In genomic region chr1:131096803-131097699, GRCm38 (mm10) we compare ENCODE assay signal across 8 mouse cellular contexts. TPM values are rescaled to one million over a fixed set of nuclear protein-coding genes. Genes with fewer than 3 reads are reported as not detected.
DNase-seq lines count a peak whose midpoint lies in the region; ATAC-seq and TF ChIP-seq lines count a peak whose summit lies in the region.

No protein-coding gene starts in this region.

- peak; percentile 44 to 47 for DNase-seq in left cerebral cortex, adult 2 months (ENCODE audit: extremely low spot score in 1 of 2, low spot score in 2 of 2)
- DNase-seq in left cerebral cortex, adult 11 months (ENCODE audit: low spot score) = no peak
- DNase-seq in cerebellum, adult 9-10 months = peak; percentile 51
- peak; percentile 86 for DNase-seq in gastrocnemius, adult 2 months

- no peaks in the 10 kb centered on the region for H3K9me3 ChIP-seq in hindbrain, embryonic 15.5 days
- H3K9me3 ChIP-seq in limb, embryonic 15.5 days = no peaks in the 10 kb centered on the region
- H3K9me3 ChIP-seq in midbrain, embryonic 15.5 days = no peaks in the 10 kb centered on the region
- no peaks in the 10 kb centered on the region for H3K9me3 ChIP-seq in stomach, embryonic 15.5 days

- peak overlapping the region; percentile 83 for H3K9ac ChIP-seq in hindbrain, embryonic 15.5 days
- peak overlapping the region; percentile 91 for H3K9ac ChIP-seq in limb, embryonic 15.5 days
- peak overlapping the region; percentile 86 for H3K9ac ChIP-seq in midbrain, embryonic 15.5 days
- peak overlapping the region; percentile 86 for H3K9ac ChIP-seq in stomach, embryonic 15.5 days

- peak; percentile 35 for ATAC-seq in hindbrain, embryonic 15.5 days (ENCODE audit: low FRiP score, low read depth)
- peak; percentile 60 for ATAC-seq in limb, embryonic 15.5 days (ENCODE audit: insufficient number of reproducible peaks, low FRiP score, low TSS enrichment, low read depth)
- ATAC-seq in midbrain, embryonic 15.5 days (replicated peaks) = peak; percentile 72
- peak; percentile 27 for ATAC-seq in stomach, embryonic 15.5 days (ENCODE audit: insufficient read depth, low FRiP score, low read depth)

- H3K4me1 ChIP-seq in hindbrain, embryonic 15.5 days (replicated peaks) = peaks cover 43% of the 10 kb centered on the region
- H3K4me1 ChIP-seq in limb, embryonic 15.5 days = peaks cover 37% of the 10 kb centered on the region
- peaks cover 38% of the 10 kb centered on the region for H3K4me1 ChIP-seq in midbrain, embryonic 15.5 days
- peaks cover 33% of the 10 kb centered on the region for H3K4me1 ChIP-seq in stomach, embryonic 15.5 days

- TF ChIP-seq CTCF in left cerebral cortex, adult 2 months (IDR thresholded peaks at IDR 0.05) = no peak
- TF ChIP-seq CTCF in gastrocnemius, adult 2 months (IDR thresholded peaks at IDR 0.05) = no peak

- H3K36me3 ChIP-seq in hindbrain, embryonic 15.5 days = no peaks in the 10 kb centered on the region
- H3K36me3 ChIP-seq in limb, embryonic 15.5 days = no peaks in the 10 kb centered on the region
- no peaks in the 10 kb centered on the region for H3K36me3 ChIP-seq in midbrain, embryonic 15.5 days (replicated peaks)
- no peaks in the 10 kb centered on the region for H3K36me3 ChIP-seq in stomach, embryonic 15.5 days

- no peaks in the 10 kb centered on the region for H3K27me3 ChIP-seq in hindbrain, embryonic 15.5 days
- H3K27me3 ChIP-seq in limb, embryonic 15.5 days = no peaks in the 10 kb centered on the region
- H3K27me3 ChIP-seq in midbrain, embryonic 15.5 days (replicated peaks) = no peaks in the 10 kb centered on the region
- H3K27me3 ChIP-seq in stomach, embryonic 15.5 days (replicated peaks) = no peaks in the 10 kb centered on the region

- intact Hi-C loops in left cerebral cortex, adult 2 months (cut with DNase I) = loop anchor here (2.0 kb wide), 2 partner anchors 18 to 36 kb away; no protein-coding TSS in a partner anchor
- intact Hi-C loops in gastrocnemius, adult 2 months (cut with DNase I) = loop anchor here (5.0 kb wide), 1 partner anchor 35 kb away; no protein-coding TSS in a partner anchor

- H3K27ac ChIP-seq in left cerebral cortex, adult 2 months = peak overlapping the region; percentile 83
- peak overlapping the region; percentile 93 for H3K27ac ChIP-seq in gastrocnemius, adult 2 months
- H3K27ac ChIP-seq in hindbrain, embryonic 15.5 days (replicated peaks) = peak overlapping the region; percentile 83
- H3K27ac ChIP-seq in limb, embryonic 15.5 days = peak overlapping the region; percentile 92
- H3K27ac ChIP-seq in midbrain, embryonic 15.5 days = peak overlapping the region; percentile 82
- peak overlapping the region; percentile 94 for H3K27ac ChIP-seq in stomach, embryonic 15.5 days

- H3K4me2 ChIP-seq in hindbrain, embryonic 15.5 days = peak overlapping the region; percentile 73
- H3K4me2 ChIP-seq in limb, embryonic 15.5 days = peak overlapping the region; percentile 69
- H3K4me2 ChIP-seq in midbrain, embryonic 15.5 days = peak overlapping the region; percentile 65
- peak overlapping the region; percentile 67 for H3K4me2 ChIP-seq in stomach, embryonic 15.5 days

- under 1% methylated on average over 89 of the region's 98 CpGs for WGBS in hindbrain, embryonic 15.5 days
- under 1% methylated on average over 94 of the region's 98 CpGs for WGBS in limb, embryonic 15.5 days
- under 1% methylated on average over 82 of the region's 98 CpGs for WGBS in midbrain, embryonic 15.5 days
- under 1% methylated on average over 83 of the region's 98 CpGs for WGBS in stomach, embryonic 15.5 days

- H3K4me3 ChIP-seq in left cerebral cortex, adult 2 months = peak overlapping the region; percentile 82
- peak overlapping the region; percentile 99 for H3K4me3 ChIP-seq in gastrocnemius, adult 2 months
- peak overlapping the region; percentile 80 for H3K4me3 ChIP-seq in hindbrain, embryonic 15.5 days
- H3K4me3 ChIP-seq in limb, embryonic 15.5 days = peak overlapping the region; percentile 93
- peak overlapping the region; percentile 78 for H3K4me3 ChIP-seq in midbrain, embryonic 15.5 days
- peak overlapping the region; percentile 88 for H3K4me3 ChIP-seq in stomach, embryonic 15.5 days (replicated peaks)

RNA-seq across cellular contexts. Expression of gene Mapkapk2, which starts 0.6 kb away (rescaled TPM):
- 10 to 100 TPM; 31.0 to 32.8 TPM for total RNA-seq in left cerebral cortex, adult 2 months (2021)
- total RNA-seq in gastrocnemius, adult 2 months (2021) = 100 to 1,000 TPM; 203 to 251 TPM
- 20.0 and 22.1 TPM in 2 replicates for polyA plus RNA-seq in hindbrain, embryonic 15.5 days (2015; fragmentation: Nextera tagmentation; extraction: Ambion mirVana)
- 27.7 and 36.1 TPM in 2 replicates for polyA plus RNA-seq in limb, embryonic 15.5 days (2015; fragmentation: Nextera tagmentation; extraction: Ambion mirVana)
- 17.9 and 22.2 TPM in 2 replicates for polyA plus RNA-seq in midbrain, embryonic 15.5 days (2015; fragmentation: Nextera tagmentation; extraction: Ambion mirVana)
- polyA plus RNA-seq in stomach, embryonic 15.5 days (2015; fragmentation: Nextera tagmentation; extraction: Ambion mirVana) = 45.8 and 49.5 TPM in 2 replicates

RNA-seq across cellular contexts. Expression of gene Dyrk3, which starts 41.1 kb away (rescaled TPM):
- 10 to 100 TPM; 15.6 to 16.6 TPM for total RNA-seq in left cerebral cortex, adult 2 months (2021)
- not detected for total RNA-seq in gastrocnemius, adult 2 months (2021)
- 13.8 and 15.9 TPM in 2 replicates for polyA plus RNA-seq in hindbrain, embryonic 15.5 days (2015; fragmentation: Nextera tagmentation; extraction: Ambion mirVana)
- 2.2 and 3.1 TPM in 2 replicates for polyA plus RNA-seq in limb, embryonic 15.5 days (2015; fragmentation: Nextera tagmentation; extraction: Ambion mirVana)
- polyA plus RNA-seq in midbrain, embryonic 15.5 days (2015; fragmentation: Nextera tagmentation; extraction: Ambion mirVana) = 15.5 and 17.8 TPM in 2 replicates
- polyA plus RNA-seq in stomach, embryonic 15.5 days (2015; fragmentation: Nextera tagmentation; extraction: Ambion mirVana) = 4.7 and 5.4 TPM in 2 replicates

RNA-seq across cellular contexts. Expression of gene Eif2d, which starts 55.9 kb away (rescaled TPM):
- 10 to 100 TPM; 38.2 to 42.1 TPM for total RNA-seq in left cerebral cortex, adult 2 months (2021)
- 10 to 100 TPM; 26.2 to 29.2 TPM for total RNA-seq in gastrocnemius, adult 2 months (2021)
- 49.1 and 51.9 TPM in 2 replicates for polyA plus RNA-seq in hindbrain, embryonic 15.5 days (2015; fragmentation: Nextera tagmentation; extraction: Ambion mirVana)
- polyA plus RNA-seq in limb, embryonic 15.5 days (2015; fragmentation: Nextera tagmentation; extraction: Ambion mirVana) = 60.5 and 61.4 TPM in 2 replicates
- 50.7 and 53.6 TPM in 2 replicates for polyA plus RNA-seq in midbrain, embryonic 15.5 days (2015; fragmentation: Nextera tagmentation; extraction: Ambion mirVana)
- 54.6 and 64.1 TPM in 2 replicates for polyA plus RNA-seq in stomach, embryonic 15.5 days (2015; fragmentation: Nextera tagmentation; extraction: Ambion mirVana)
